Mouse (Mus musculus): ENCODE measurements around the gene Sipa1.

- TF ChIP-seq GATA1 (IDR thresholded peaks at IDR 0.05; ENCODE audit: low read length) (no peak), TAL1 (IDR thresholded peaks at IDR 0.05; ENCODE audit: low read length) (no peak)
Measured at GRCm38 (mm10) chr19:5695849-5696462, 32.4 kb upstream of the Sipa1 start.

All from erythroblast, embryonic 14.5 days (primary cell).